In the genomic region with DNA sequence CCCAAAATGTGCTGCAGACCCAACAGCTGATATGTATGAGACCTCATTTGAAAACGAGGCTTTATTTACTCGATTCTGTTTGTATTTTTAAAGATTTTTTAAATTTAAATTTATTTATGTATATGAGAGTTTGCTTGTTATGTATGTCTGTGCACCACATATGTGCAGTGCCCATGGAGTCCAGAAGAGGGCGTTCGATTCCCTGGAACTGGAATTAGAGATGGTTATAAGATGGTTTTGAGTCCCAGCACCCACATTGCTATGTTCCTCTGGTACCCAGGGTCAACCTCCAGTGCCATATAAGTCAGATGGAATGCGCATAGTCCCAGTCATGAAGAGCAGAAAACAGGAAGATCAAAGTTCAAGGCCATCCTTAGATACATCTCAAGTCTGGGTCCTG, we compare ENCODE assay signal across 17 mouse cellular contexts. TPM values are rescaled to one million over a fixed set of nuclear protein-coding genes. Genes with fewer than 3 reads are reported as not detected.
DNase-seq lines count a peak whose midpoint lies in the region; ATAC-seq and TF ChIP-seq lines count a peak whose summit lies in the region.
"Had no signal": no experiment of that assay in that cellular context is flagged by ENCODE, and none has a peak within 500 bp of the region (broad histone marks: within the 10 kb centered on the region; RNA-seq: fewer than 3 reads in every experiment).

No protein-coding gene starts in this region.

- no peaks in the 10 kb centered on the region for H3K9me3 ChIP-seq in kidney, postnatal 0 days (replicated peaks; ENCODE audit: low read length)
- H3K9me3 ChIP-seq: midbrain, embryonic 12.5 days had no signal

- H3K27me3 ChIP-seq in kidney, postnatal 0 days (ENCODE audit: insufficient read depth, low read length), result peaks cover 11% of the 10 kb centered on the region

- peak; percentile 54 for TF ChIP-seq CTCF in gastrocnemius, adult 2 months (IDR thresholded peaks at IDR 0.05)
- peak; percentile 55; the same call in 1 of the 2 replicates for TF ChIP-seq CTCF in kidney, postnatal 0 days (IDR thresholded peaks at IDR 0.05; ENCODE audit: low read depth)

- H3K27ac ChIP-seq in gastrocnemius, adult 2 months, result no peak overlapping the region
- H3K27ac ChIP-seq in kidney, postnatal 0 days, result no peak overlapping the region
- H3K27ac ChIP-seq: midbrain, embryonic 12.5 days had no signal

- H3K9ac ChIP-seq in kidney, postnatal 0 days (ENCODE audit: low read depth, low read length), result no peak overlapping the region
- H3K9ac ChIP-seq: midbrain, embryonic 12.5 days had no signal

- ATAC-seq in kidney, postnatal 0 days (replicated peaks; ENCODE audit: low FRiP score, low read depth), result no peak
- ATAC-seq: activated CD4-positive, CD25-positive, alpha-beta regulatory T cell, adult 4 months had no signal

- no peaks in the 10 kb centered on the region for H3K4me1 ChIP-seq in kidney, postnatal 0 days (replicated peaks; ENCODE audit: insufficient read depth, low read length)

- WGBS in kidney, postnatal 0 days, result 57% methylated on average over 5 of the region's 5 CpGs

- intact Hi-C loops in gastrocnemius, adult 2 months (cut with DNase I), result loop anchor here (5.0 kb wide), 1 partner anchor 118 kb away; no protein-coding TSS in a partner anchor
- intact Hi-C loops in gastrocnemius, postnatal 36 days (cut with DNase I), result loop anchor here (5.0 kb wide), 3 partner anchors 52 to 118 kb away; no protein-coding TSS in a partner anchor

- H3K4me2 ChIP-seq in kidney, postnatal 0 days (ENCODE audit: low read length), result no peak overlapping the region
- H3K4me2 ChIP-seq: heart, embryonic 11.5 days; midbrain, embryonic 12.5 days had no signal

- no peak overlapping the region for H3K4me3 ChIP-seq in gastrocnemius, adult 2 months
- H3K4me3 ChIP-seq in kidney, postnatal 0 days (replicated peaks; ENCODE audit: low read depth, low read length), result no peak overlapping the region
- H3K4me3 ChIP-seq: midbrain, embryonic 12.5 days had no signal

- H3K36me3 ChIP-seq in kidney, postnatal 0 days (ENCODE audit: insufficient read depth, low read length), result no peaks in the 10 kb centered on the region
- H3K36me3 ChIP-seq: midbrain, embryonic 12.5 days had no signal

- DNase-seq in gastrocnemius, adult 2 months, result no peak
- no peak for DNase-seq in gastrocnemius, postnatal 36 days
- DNase-seq in kidney, postnatal 0 days (ENCODE audit: low spot score), result no peak
- no peak for DNase-seq in kidney, postnatal 10 days
- DNase-seq in lung, postnatal 36 days, result peak; percentile 26
- DNase-seq in lung, postnatal 4 days, result no peak
- peak; percentile 32 for DNase-seq in induced T-regulatory cell, adult 2 months (ENCODE audit: low read depth)
- no peak for DNase-seq in ovary, adult 18-20 months (ENCODE audit: low spot score)
- DNase-seq: cerebellum, postnatal 36 days; gastrocnemius, postnatal 10 days; right cerebral cortex, adult 18-20 months had no signal

RNA-seq across cellular contexts. Expression of gene Asb10, which starts 6.5 kb away (rescaled TPM):
- 100 to 1,000 TPM; 101 to 107 TPM for total RNA-seq in gastrocnemius, adult 2 months (2021)
- 10 to 100 TPM; 72.9 to 76.9 TPM for total RNA-seq in gastrocnemius, postnatal 36 days (2021)
- 0.69 and 0.93 TPM in 2 replicates for polyA plus RNA-seq in kidney, postnatal 0 days (2015; fragmentation: Nextera tagmentation; extraction: Ambion mirVana)
- total RNA-seq: hematopoietic stem cell, adult 5-6 weeks had no signal
- polyA plus RNA-seq: activated CD4-positive, CD25-positive, alpha-beta regulatory T cell, adult 4 months had no signal

RNA-seq across cellular contexts. Expression of gene Gbx1, which starts 7.3 kb away (rescaled TPM):
- not detected for total RNA-seq in gastrocnemius, adult 2 months (2021)
- not detected for total RNA-seq in gastrocnemius, postnatal 36 days (2021)
- 0.04 TPM in 2 replicates for polyA plus RNA-seq in kidney, postnatal 0 days (2015; fragmentation: Nextera tagmentation; extraction: Ambion mirVana)
- total RNA-seq: gastrocnemius, postnatal 10 days; hematopoietic stem cell, adult 5-6 weeks; layer of hippocampus, adult 8-10 months had no signal

RNA-seq across cellular contexts. Expression of gene 4931409K22Rik, which starts 22.3 kb away (rescaled TPM):
- total RNA-seq in gastrocnemius, adult 2 months (2021), result not detected
- total RNA-seq in gastrocnemius, postnatal 36 days (2021), result not detected
- polyA plus RNA-seq in kidney, postnatal 0 days (2015; fragmentation: Nextera tagmentation; extraction: Ambion mirVana), result 0.12 and 0.19 TPM in 2 replicates
- total RNA-seq: gastrocnemius, postnatal 10 days; hematopoietic stem cell, adult 5-6 weeks had no signal
- polyA plus RNA-seq: embryonic facial prominence, embryonic 11.5 days; heart, embryonic 11.5 days had no signal

RNA-seq across cellular contexts. Expression of gene Abcf2, which starts 43.0 kb away (rescaled TPM):
- total RNA-seq in gastrocnemius, adult 2 months (2021), result 100 to 1,000 TPM; 105 to 117 TPM
- 100 to 1,000 TPM in 1 of 2 experiments, 10 to 100 TPM in 1; 94.7 to 104 TPM for total RNA-seq in gastrocnemius, postnatal 36 days (2021)
- polyA plus RNA-seq in kidney, postnatal 0 days (2015; fragmentation: Nextera tagmentation; extraction: Ambion mirVana), result 74.4 and 79.6 TPM in 2 replicates

RNA-seq across cellular contexts. Expression of gene Chpf2, which starts 52.2 kb away (rescaled TPM):
- 10 to 100 TPM in 1 of 2 experiments, 1 to 10 TPM in 1; 6.4 to 10.1 TPM for total RNA-seq in gastrocnemius, adult 2 months (2021)
- total RNA-seq in gastrocnemius, postnatal 36 days (2021), result 10 to 100 TPM in 1 of 2 experiments, 1 to 10 TPM in 1; 7.2 to 10.8 TPM
- polyA plus RNA-seq in kidney, postnatal 0 days (2015; fragmentation: Nextera tagmentation; extraction: Ambion mirVana), result 26.0 and 27.6 TPM in 2 replicates

Comparison
In these comparisons a context has a peak if more than half of its experiments do, and no peak if none do; other contexts are left out.
1. DNase-seq: peak in lung, postnatal 36 days (single experiment) and induced T-regulatory cell, adult 2 months (single experiment); none in gastrocnemius, adult 2 months (single experiment), gastrocnemius, postnatal 36 days (0 of 2), kidney, postnatal 0 days (single experiment), kidney, postnatal 10 days (single experiment), lung, postnatal 4 days (0 of 2) and ovary, adult 18-20 months (single experiment).